Mouse (Mus musculus) CH12.LX (cell line): ENCODE results near the gene P3h1.

Experiments
- CTCF ChIP-seq, 2 experiments: IDR thresholded peaks in 1 of 2; conservative IDR thresholded peaks in 1 of 2; 2 replicates each; pipeline ENCODE4 v1.5.1; 2011 to 2012; ENCODE audit warnings: low read depth in 2 of 2, low read length in 2 of 2, improper control_type of control experiment in 1 of 2, inconsistent platforms in 1 of 2, mild to moderate bottlenecking in 1 of 2, moderate library complexity in 1 of 2
- KAT2A ChIP-seq: IDR thresholded peaks from 2 replicates; pipeline ENCODE4 v1.6.1; 2012; ENCODE audit warnings: low read length, improper control_type of control experiment, inconsistent platforms; ENCODE audit not compliant: insufficient replicate concordance
- MAX ChIP-seq: IDR thresholded peaks from 2 replicates; pipeline ENCODE4 v1.6.1; 2011; ENCODE audit warnings: low read length, improper control_type of control experiment
- POLR2A ChIP-seq: IDR thresholded peaks from 2 replicates; pipeline ENCODE4 v1.6.1; 2011; ENCODE audit warnings: low read depth, mild to moderate bottlenecking, improper control_type of control experiment, low read length
- RAD21 ChIP-seq: IDR thresholded peaks from 2 replicates; pipeline ENCODE4 v1.6.1; 2011; ENCODE audit warnings: low read depth, mild to moderate bottlenecking, low read length, improper control_type of control experiment, moderate library complexity
- TCF12 ChIP-seq: IDR thresholded peaks from 2 replicates; pipeline ENCODE4 v1.6.1; 2014; ENCODE audit warnings: low read depth, mild to moderate bottlenecking, inconsistent platforms, low read length, improper control_type of control experiment
- ZNF384 ChIP-seq: IDR thresholded peaks from 2 replicates; pipeline ENCODE4 v1.6.1; 2012; ENCODE audit warnings: low read depth, low read length, improper control_type of control experiment, inconsistent platforms

DNA sequence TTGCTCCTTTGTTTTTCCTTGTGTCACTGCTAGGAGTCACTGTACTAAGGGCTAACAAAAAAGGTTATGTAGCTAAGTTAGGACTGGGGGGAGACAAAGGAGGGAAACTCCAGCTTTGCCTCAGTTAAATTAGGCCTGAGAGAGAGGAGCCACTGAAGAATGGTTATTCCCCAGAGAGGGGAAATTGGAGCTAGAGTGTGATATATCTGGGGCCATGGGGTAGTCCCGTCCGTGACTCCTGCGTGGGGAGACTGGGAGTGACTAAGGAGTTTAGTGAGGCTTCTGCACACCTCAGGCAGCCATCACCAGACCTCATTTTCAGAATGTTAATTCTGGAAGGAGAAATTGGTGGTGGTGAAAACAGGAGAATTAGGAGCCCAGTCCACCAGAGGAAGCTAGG lies 1.6 kb downstream of the P3h1 start:
- TF ChIP-seq RAD21 (no peak), CTCF (conservative IDR thresholded peaks at IDR 0.05 in 1 of 2, IDR thresholded peaks at IDR 0.05 in 1 of 2; ENCODE audit: low read depth in 2 of 2, low read length in 2 of 2) (no peak), POLR2A (no peak), KAT2A (no peak), MAX (no peak), ZNF384 (no peak), TCF12 (no peak)
